Mouse (Mus musculus) spleen, adult 2 months (tissue): ENCODE data around the gene Pprc1. TPM values are rescaled to one million over a fixed set of nuclear protein-coding genes. Genes with fewer than 3 reads are reported as not detected.

Experiments
- DNase-seq, 2 experiments: peaks; one replicate each; pipeline versions ENCODE4 v3.0.0 to v3.0.0-alpha.2; 2012 to 2021; ENCODE audit warnings: low spot score in 2 of 2, low read depth in 1 of 2
- H3K27ac ChIP-seq: fragments of 200-500 bp; 2 replicates; pipeline ENCODE4 v1.5.1; 2012; ENCODE audit warnings: low read length, inconsistent platforms; ENCODE audit not compliant: insufficient read depth
- H3K27me3 ChIP-seq: fragments of 200-500 bp; 2 replicates; pipeline ENCODE4 v1.6.1; 2012; ENCODE audit warnings: mild to moderate bottlenecking, moderate library complexity, low read length, inconsistent platforms; ENCODE audit not compliant: control insufficient read depth, insufficient read depth
- H3K36me3 ChIP-seq: fragments of 200-500 bp; 2 replicates; pipeline ENCODE4 v1.6.1; 2012; ENCODE audit warnings: mild to moderate bottlenecking, low read length, inconsistent platforms; ENCODE audit not compliant: control insufficient read depth, insufficient read depth
- H3K4me1 ChIP-seq: fragments of 200-500 bp; 2 replicates; pipeline ENCODE4 v1.6.1; 2011; ENCODE audit warnings: inconsistent platforms; ENCODE audit not compliant: control insufficient read depth, insufficient read depth, insufficient read length
- H3K4me3 ChIP-seq: fragments of 200-500 bp; 2 replicates; pipeline ENCODE4 v1.5.1; 2011; ENCODE audit warnings: mild to moderate bottlenecking, inconsistent platforms; ENCODE audit not compliant: insufficient read depth, insufficient read length; ENCODE audit errors: extremely low read depth
- CTCF ChIP-seq: fragments of 200-500 bp; IDR thresholded peaks from 2 replicates; pipeline ENCODE4 v1.5.1; 2011; ENCODE audit warnings: mild to moderate bottlenecking, inconsistent platforms; ENCODE audit not compliant: insufficient read depth, insufficient read length, insufficient replicate concordance; ENCODE audit errors: extremely low read depth
- POLR2A ChIP-seq: fragments of 200-500 bp; IDR thresholded peaks from 2 replicates; pipeline ENCODE4 v1.6.1; 2011; ENCODE audit warnings: low read depth, low read length, inconsistent platforms
- WGBS: fragments of 180-500 bp; shearing (Covaris S2); methylation state at CpG from one replicate; pipeline ENCODE4 v1.1.7; 2018; 5-methylcytosine and 5-hydroxymethylcytosine counted together
- polyA plus RNA-seq: library from polyadenylated mRNA; depleted of rRNA; stranded (reverse); fragments of >200 nt; gene quantifications from 2 replicates; pipeline ENCODE4 v1.2.3, GENCODE M21; 2012

Gene Pprc1
- polyA plus RNA-seq, 1 experiment: 28.5 TPM

- no peak overlapping the region for H3K4me3 ChIP-seq
- WGBS: 58% methylated on average over 8 of the region's 8 CpGs
- no peaks in the 10 kb centered on the region for H3K36me3 ChIP-seq
- no peak overlapping the region for H3K27ac ChIP-seq
- DNase-seq: no peak
- TF ChIP-seq POLR2A (no peak), CTCF (no peak)
- no peaks in the 10 kb centered on the region for H3K27me3 ChIP-seq
- no peaks in the 10 kb centered on the region for H3K4me1 ChIP-seq
These were observed 18.1 kb upstream of the Pprc1 start for GRCm38 (mm10) chr19:46026567-46026966.

DNA sequence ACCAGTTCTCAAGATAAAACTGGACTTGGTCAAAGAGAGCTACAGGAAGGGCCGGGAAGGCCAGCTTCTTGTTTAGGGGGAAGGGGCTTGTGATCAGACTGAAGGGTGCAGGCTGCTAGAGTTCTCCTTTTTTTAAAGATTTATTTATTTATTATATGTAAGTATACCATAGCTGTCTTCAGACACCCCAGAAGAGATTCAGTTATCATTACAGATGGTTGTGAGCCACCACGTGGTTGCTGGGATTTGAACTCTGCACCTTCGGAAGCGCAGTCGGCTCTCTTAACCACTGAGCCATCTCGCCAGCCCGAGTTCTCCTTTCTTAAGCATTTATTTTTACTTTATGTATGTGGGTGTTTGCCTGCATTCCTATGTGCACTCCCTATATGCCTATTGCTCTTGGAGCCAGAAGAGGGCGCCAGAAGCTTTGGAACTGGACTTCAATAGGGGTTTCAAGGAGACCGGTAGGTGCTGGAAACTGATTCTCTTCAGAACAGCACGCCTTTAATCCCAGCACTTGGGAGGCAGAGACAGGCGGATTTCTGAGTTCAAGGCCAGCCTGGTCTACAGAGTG is 15.9 kb upstream of the Pprc1 start:
- no peak overlapping the region for H3K27ac ChIP-seq
- DNase-seq: no peak
- no peak overlapping the region for H3K4me3 ChIP-seq
- 72% methylated on average over 11 of the region's 11 CpGs for WGBS
- H3K36me3 ChIP-seq: peaks cover 18% of the 10 kb centered on the region
- H3K27me3 ChIP-seq: no peaks in the 10 kb centered on the region
- TF ChIP-seq POLR2A (no peak), CTCF (peak; percentile 17; the same call in 1 of the 2 replicates)
- H3K4me1 ChIP-seq: no peaks in the 10 kb centered on the region

DNA sequence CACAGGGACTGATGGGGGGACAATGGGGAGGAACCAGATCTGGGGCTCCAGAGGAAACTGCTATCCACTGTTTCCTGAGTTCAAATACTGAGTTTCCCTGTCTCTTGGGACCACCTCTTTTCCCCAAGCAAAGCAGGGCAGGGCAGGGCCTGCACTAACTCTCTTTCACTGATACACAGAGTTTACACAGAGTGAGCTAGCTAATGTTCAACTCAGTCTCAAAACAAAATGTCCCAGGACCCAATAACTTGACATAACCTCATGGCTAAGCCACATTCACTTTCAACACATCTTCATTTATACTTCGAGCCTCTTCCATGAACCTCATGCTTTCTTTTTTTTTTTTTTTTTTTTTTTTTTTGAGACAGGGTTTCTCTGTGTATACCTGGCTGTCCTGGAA is 15.0 kb upstream of the Pprc1 start:
- TF ChIP-seq CTCF (no peak), POLR2A (no peak)
- DNase-seq: no peak
- Histone ChIP-seq H3K4me1 (no peaks in the 10 kb centered on the region), H3K27me3 (no peaks in the 10 kb centered on the region), H3K27ac (no peak overlapping the region), H3K36me3 (peaks cover 26% of the 10 kb centered on the region), H3K4me3 (no peak overlapping the region)
- WGBS: 94% methylated on average over 1 of the region's 1 CpGs

- Histone ChIP-seq H3K4me3 (no peak overlapping the region), H3K27ac (no peak overlapping the region), H3K27me3 (no peaks in the 10 kb centered on the region), H3K36me3 (peaks cover 34% of the 10 kb centered on the region), H3K4me1 (no peaks in the 10 kb centered on the region)
- WGBS: 90% methylated on average over 10 of the region's 10 CpGs
- DNase-seq: no peak
- TF ChIP-seq CTCF: no peak
- no peak for TF ChIP-seq POLR2A
These were observed 14.3 kb upstream of the Pprc1 start for GRCm38 (mm10) chr19:46030196-46030983.

GRCm38 (mm10) chr19:46031689-46032432 is 12.8 kb upstream of the Pprc1 start:
- no peak for DNase-seq
- no peaks in the 10 kb centered on the region for H3K27me3 ChIP-seq
- H3K4me1 ChIP-seq: no peaks in the 10 kb centered on the region
- 76% methylated on average over 9 of the region's 9 CpGs for WGBS
- no peak overlapping the region for H3K27ac ChIP-seq
- no peak overlapping the region for H3K4me3 ChIP-seq
- H3K36me3 ChIP-seq: peaks cover 42% of the 10 kb centered on the region
- TF ChIP-seq POLR2A: no peak
- TF ChIP-seq CTCF: no peak

DNA sequence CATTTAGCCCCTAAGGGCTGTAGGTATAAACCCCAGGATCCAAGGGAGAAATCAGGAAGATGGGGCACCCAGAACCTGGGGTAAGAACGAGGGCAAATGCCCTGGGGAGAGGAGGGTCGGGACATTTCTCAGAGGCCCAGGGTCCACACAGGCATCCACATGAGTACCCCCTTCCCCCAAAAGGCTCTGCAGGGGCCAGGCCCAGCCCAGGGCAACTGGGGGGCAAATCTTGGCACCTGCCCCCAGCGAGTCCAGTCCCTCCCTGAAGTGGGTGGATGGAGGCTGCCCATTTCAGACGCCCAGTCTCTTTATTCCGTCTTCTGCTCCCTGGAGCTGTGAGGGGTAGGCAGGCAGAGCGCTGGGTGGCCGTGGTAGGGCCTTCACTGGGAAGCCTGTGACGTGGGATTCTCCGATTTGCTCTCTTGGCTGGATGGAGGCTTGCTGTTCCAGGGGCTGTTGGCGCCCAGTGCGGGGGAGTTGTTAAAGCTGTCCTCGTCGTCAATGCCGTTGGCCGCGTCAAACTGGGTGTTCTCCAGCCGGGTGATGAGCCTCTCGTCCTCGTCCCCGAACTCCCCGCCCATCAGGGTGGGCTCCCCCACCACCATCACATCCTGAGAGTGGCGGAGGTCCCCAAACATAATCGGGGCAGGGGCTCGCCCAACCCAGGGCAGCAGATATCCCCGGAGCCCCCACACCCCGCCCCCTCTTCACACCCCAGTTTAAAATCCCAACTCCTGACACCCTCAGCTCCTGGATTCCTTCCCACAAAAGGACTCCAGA is 11.8 kb upstream of the Pprc1 start:
- Histone ChIP-seq H3K4me3 (no peak overlapping the region), H3K27ac (no peak overlapping the region), H3K4me1 (peaks cover 6% of the 10 kb centered on the region; the same call in 1 of the 2 replicates), H3K36me3 (peaks cover 42% of the 10 kb centered on the region), H3K27me3 (no peaks in the 10 kb centered on the region)
- no peak for DNase-seq
- 94% methylated on average over 26 of the region's 26 CpGs for WGBS
- no peak for TF ChIP-seq POLR2A
